Mouse (Mus musculus): Measurements from ENCODE around the gene Syne1.

GRCm38 (mm10) chr10:5490029-5490428 lies 61.3 kb downstream of the Syne1 start:
- TF ChIP-seq EP300 (IDR thresholded peaks at IDR 0.05; ENCODE audit: low read depth) (no peak), CTCF (IDR thresholded peaks at IDR 0.05; ENCODE audit: low read depth) (peak; percentile 38)

Data from heart, postnatal 0 days (tissue).